Mouse (Mus musculus): ENCODE data around the gene Inpp5a.

Gene Inpp5a

GRCm38 (mm10) chr7:139492351-139492750 is 103.4 kb downstream of the Inpp5a start:
- in situ Hi-C loops (cut with MboI; ENCODE audit: low pct_unique_long_range_greater_than_20kb in 1 of 2, low sequenced_read_pairs in 2 of 2, unreplicated experiment in 1 of 2) = no loop called here

DNA sequence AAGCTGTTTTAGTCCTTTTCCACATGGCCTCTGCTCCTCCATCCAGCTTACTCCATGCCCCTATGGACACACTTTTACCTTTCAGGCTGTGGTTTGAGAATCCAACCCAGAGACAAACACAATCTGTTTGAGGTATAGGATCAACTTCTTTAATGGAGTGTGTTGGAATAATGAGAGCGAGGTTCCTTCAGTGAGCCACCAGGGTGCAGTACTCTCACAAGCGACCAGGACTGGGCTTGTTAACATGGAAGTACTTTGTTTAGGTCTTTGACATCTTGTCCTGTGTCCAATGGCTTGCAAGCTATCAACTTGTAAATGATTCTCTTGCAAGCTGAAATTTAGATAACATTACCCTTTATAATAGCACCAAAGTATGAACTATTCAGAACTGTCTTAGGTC is 104.0 kb downstream of the Inpp5a start:
- in situ Hi-C loops (cut with MboI; ENCODE audit: low pct_unique_long_range_greater_than_20kb in 1 of 2, low sequenced_read_pairs in 2 of 2, unreplicated experiment in 1 of 2) = no loop called here

DNA sequence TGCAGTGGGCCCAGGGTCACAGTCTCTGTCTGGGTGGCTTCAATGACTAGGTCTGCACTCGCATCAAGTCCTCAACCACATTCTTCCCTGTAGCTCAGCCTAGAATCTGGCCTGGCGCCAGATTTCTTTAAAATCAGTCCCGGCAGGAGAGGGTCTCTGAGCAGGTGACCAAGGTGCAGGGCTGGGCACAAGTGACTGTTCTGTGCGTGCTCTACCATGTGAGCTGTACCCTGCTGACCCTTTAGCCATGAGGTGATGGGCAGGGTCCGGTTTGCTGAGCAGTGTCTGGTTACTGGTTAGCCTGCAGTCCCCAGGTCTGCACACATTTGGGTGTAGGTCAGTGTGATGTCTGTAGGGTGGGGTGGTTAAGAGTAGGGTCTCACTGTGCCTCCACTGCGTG is 106.9 kb downstream of the Inpp5a start:
- in situ Hi-C loops (cut with MboI; ENCODE audit: low pct_unique_long_range_greater_than_20kb in 1 of 2, low sequenced_read_pairs in 2 of 2, unreplicated experiment in 1 of 2) = no loop called here

GRCm38 (mm10) chr7:139498038-139498625 is 109.2 kb downstream of the Inpp5a start:
- in situ Hi-C loops (cut with MboI; ENCODE audit: low pct_unique_long_range_greater_than_20kb in 1 of 2, low sequenced_read_pairs in 2 of 2, unreplicated experiment in 1 of 2) = no loop called here

DNA sequence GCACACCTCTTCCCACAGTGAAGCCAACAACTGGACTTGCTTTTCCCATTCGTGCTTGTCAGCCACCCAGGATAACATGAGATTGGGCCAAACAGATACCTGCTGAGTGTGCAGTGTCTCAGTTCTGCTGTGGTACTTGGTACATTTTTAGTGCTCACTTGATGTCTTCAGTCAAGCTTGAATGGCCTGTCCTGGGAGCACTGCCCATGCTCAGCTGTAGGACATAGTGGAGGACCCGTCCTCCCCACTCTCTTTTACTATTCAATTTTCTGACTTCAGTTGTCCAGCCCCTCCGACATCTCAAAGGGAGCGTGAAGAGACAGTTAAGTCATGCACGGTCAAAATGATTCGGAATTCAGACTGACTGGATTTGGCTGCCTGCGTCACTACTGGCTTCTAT is 115.2 kb downstream of the Inpp5a start:
- in situ Hi-C loops (cut with MboI; ENCODE audit: low pct_unique_long_range_greater_than_20kb in 1 of 2, low sequenced_read_pairs in 2 of 2, unreplicated experiment in 1 of 2) = no loop called here

- in situ Hi-C loops (cut with MboI; ENCODE audit: low pct_unique_long_range_greater_than_20kb in 1 of 2, low sequenced_read_pairs in 2 of 2, unreplicated experiment in 1 of 2) = no loop called here
Measured at GRCm38 (mm10) chr7:139506677-139507412, 117.9 kb downstream of the Inpp5a start.

GRCm38 (mm10) chr7:139508938-139509337 is 120.0 kb downstream of the Inpp5a start:
- in situ Hi-C loops (cut with MboI; ENCODE audit: low pct_unique_long_range_greater_than_20kb in 1 of 2, low sequenced_read_pairs in 2 of 2, unreplicated experiment in 1 of 2) = no loop called here

DNA sequence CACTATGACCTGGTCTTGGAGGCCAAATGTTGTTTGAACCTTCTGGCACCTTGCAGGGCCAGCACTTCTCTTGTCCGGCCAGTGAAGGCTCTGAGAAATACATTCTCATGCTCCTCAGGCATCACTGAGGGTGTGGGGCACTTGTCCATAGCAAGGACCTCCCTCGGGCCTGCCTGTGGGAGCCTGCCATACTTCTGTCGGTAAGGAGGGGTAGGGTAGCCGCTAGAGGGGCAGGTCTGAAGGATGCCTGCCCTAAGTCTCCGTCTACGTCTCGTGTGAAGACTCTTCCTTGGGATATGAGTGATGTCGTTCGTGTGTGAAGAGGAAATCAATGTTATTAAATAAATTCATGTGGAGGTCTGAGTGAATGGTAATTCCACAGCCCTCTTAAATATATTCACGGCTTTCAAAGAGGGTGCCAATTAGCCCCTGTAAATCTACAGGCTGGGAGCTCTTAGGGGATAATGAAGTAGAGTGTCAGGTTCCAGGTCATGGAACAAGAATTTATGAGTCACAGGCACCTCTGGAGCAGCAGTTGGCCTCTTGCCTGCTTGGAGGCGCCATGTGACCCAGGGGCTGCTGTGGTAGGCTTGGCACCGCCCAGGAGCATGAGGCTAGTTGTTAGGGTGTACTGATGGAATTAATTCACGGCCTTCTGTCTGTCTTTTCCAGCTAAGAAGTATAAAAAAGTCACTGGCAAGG is 127.2 kb downstream of the Inpp5a start:
- in situ Hi-C loops (cut with MboI; ENCODE audit: low pct_unique_long_range_greater_than_20kb in 1 of 2, low sequenced_read_pairs in 2 of 2, unreplicated experiment in 1 of 2) = no loop called here

DNA sequence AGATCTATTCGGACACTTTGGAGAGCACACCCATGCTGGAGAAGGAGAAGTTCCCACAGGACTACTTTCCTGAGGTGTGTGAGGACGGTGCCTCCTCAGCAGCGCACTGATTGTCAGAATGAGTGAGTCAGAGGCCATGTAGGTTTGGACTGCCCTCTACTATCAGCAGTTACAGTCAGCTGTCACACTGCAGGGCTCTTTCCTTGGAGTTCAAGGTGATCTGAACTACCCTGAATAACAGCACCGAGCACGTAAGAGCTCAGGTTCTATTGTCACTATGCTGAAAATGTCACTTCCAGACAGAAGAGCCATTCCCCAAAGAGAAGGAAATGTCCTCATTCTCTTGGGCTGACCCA is 127.7 kb downstream of the Inpp5a start:
- in situ Hi-C loops (cut with MboI; ENCODE audit: low pct_unique_long_range_greater_than_20kb in 1 of 2, low sequenced_read_pairs in 2 of 2, unreplicated experiment in 1 of 2) = no loop called here

DNA sequence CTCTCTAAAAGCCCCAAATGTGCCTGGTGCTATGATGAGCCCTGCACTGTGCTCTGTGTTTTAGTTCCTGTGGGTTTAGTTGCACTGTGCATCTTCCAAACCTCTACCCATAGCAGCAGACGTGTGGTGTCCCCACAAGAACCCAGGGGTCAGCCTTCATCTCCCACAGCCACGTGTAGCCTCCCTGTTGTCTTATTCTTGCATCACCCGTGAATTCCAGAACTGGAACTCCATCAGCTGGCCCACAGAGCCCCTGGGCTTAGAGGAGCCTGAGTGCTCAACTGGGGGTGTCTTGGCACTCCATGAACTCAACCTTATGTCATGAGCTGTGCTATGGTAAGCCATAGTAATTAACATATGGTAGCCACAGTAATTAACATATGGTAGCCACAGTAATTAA is 129.4 kb downstream of the Inpp5a start:
- in situ Hi-C loops (cut with MboI; ENCODE audit: low pct_unique_long_range_greater_than_20kb in 1 of 2, low sequenced_read_pairs in 2 of 2, unreplicated experiment in 1 of 2) = no loop called here

DNA sequence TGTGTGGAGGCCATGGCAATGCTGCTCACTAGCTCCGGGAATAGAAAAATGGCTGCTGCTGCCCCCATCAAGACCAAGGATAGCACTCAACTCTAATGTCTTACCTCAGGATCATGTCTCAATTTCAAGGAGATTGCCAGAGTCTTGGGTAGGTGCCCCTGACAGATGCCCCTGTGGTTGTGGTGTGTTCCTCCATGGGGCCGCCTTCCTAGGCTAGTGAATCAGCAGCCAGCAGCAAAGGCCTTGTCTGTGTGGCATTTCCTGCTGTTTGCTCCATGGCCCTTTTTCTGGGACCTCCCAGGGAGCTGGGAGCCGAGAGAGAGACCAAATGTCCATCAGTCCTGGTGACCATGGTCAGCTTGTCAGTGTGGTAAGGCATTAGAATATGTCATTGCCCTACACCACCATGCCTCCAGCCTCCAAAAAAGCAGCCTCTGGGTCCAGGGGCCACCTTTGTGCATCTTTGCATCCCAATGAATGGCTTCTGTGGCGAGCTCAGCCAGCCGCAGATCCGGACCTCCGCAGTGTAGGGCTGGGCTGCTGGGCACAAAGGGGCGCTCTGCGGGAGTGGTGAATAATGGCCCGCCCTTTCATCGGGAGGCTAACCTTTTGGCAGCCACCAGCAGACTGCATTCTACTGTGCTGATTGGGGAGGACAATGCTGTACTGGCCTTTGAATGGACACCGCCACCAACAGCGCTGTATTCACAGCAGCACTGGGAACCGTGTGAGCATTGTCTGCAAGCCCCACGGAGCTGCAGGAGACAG is 139.6 kb downstream of the Inpp5a start:
- in situ Hi-C loops (cut with MboI; ENCODE audit: low pct_unique_long_range_greater_than_20kb in 1 of 2, low sequenced_read_pairs in 2 of 2, unreplicated experiment in 1 of 2) = no loop called here

- in situ Hi-C loops (cut with MboI; ENCODE audit: low pct_unique_long_range_greater_than_20kb in 1 of 2, low sequenced_read_pairs in 2 of 2, unreplicated experiment in 1 of 2) = no loop called here
Measured at GRCm38 (mm10) chr7:139529208-139529607, 140.3 kb downstream of the Inpp5a start.

DNA sequence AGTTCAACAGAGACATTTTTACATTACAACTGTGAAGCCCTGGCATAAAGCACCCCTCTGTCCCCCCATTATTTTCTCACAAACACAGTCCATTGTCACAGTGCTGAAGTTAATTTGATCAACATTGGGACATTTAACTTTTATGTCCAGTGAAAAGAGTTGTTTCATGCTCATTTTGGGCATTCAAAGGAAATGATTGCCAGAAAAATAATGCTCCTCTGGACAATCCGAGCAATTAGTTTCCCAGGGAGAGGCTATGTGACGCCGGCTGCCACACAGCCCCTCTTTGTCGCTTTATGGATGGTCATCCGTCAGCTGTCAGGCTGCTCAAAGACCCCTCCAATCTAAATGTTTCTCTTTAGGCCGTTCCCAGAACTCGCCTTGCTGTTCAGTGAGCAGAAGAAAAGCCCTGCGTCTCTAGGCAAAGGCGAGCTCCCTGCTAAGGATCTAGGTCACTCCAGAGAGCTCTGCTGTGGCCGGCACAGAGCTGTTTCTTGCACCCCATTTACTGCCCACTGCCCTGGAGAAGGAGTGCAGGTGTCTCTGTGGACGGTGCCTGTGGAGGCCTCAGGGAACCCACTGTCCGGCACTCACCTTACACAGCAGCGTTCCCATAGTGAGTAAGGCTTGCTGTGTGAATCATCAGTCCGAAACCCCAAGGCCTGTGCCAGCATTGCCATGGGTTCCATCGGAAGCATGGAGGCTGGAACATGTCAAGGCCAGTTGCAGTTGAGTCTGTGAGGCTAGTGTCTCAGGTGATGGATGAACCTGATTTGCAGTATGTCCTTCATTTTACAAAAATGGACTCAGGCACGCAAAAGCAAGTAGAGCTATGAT is 141.9 kb downstream of the Inpp5a start:
- in situ Hi-C loops (cut with MboI; ENCODE audit: low pct_unique_long_range_greater_than_20kb in 1 of 2, low sequenced_read_pairs in 2 of 2, unreplicated experiment in 1 of 2) = no loop called here

- in situ Hi-C loops (cut with MboI; ENCODE audit: low pct_unique_long_range_greater_than_20kb in 1 of 2, low sequenced_read_pairs in 2 of 2, unreplicated experiment in 1 of 2) = no loop called here
Measured at GRCm38 (mm10) chr7:139531428-139531801, 142.5 kb downstream of the Inpp5a start.

- in situ Hi-C loops (cut with MboI; ENCODE audit: low pct_unique_long_range_greater_than_20kb in 1 of 2, low sequenced_read_pairs in 2 of 2, unreplicated experiment in 1 of 2) = no loop called here
Measured at GRCm38 (mm10) chr7:139536331-139536730, 147.4 kb downstream of the Inpp5a start.

- in situ Hi-C loops (cut with MboI; ENCODE audit: low pct_unique_long_range_greater_than_20kb in 1 of 2, low sequenced_read_pairs in 2 of 2, unreplicated experiment in 1 of 2) = no loop called here
Measured at GRCm38 (mm10) chr7:139536831-139537230, 147.9 kb downstream of the Inpp5a start.

DNA sequence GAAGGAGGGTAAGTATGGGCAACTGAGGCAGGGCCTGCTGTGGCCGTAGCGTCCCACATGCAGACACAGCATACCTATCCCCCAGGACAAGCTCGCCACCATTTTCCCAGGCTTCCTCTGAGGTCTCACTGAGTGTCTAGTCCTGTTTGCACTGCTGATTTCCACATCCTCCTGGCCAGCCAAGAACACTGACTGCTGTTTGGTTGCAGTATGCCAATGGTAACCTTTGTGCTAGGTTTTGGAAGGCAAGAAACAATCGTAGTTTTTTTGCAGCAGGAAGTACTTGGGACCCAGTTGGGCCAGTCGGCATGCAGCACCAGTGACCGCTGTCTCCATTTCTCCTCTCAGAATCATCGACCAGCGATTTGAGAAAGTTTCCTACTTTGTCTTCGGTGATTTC is 148.9 kb downstream of the Inpp5a start:
- in situ Hi-C loops (cut with MboI; ENCODE audit: low pct_unique_long_range_greater_than_20kb in 1 of 2, low sequenced_read_pairs in 2 of 2, unreplicated experiment in 1 of 2) = no loop called here

GRCm38 (mm10) chr7:139538541-139538940 is 149.6 kb downstream of the Inpp5a start:
- in situ Hi-C loops (cut with MboI; ENCODE audit: low pct_unique_long_range_greater_than_20kb in 1 of 2, low sequenced_read_pairs in 2 of 2, unreplicated experiment in 1 of 2) = no loop called here

All from mouse embryonic stem cell (cell line).